Mouse (Mus musculus) ZHBTc4 (cell line): ENCODE data around the gene Tfr2.

Experiments used
- DNase-seq: peaks from one replicate; pipeline ENCODE4 v3.0.0-alpha.2; 2011; ENCODE audit warnings: low read depth, low spot score

The Tfr2 gene

GRCm38 (mm10) chr5:137623937-137624530 lies 54.4 kb downstream of the Tfr2 start:
- DNase-seq = no peak

- DNase-seq = peak; percentile 45
Observed at GRCm38 (mm10) chr5:137627991-137628390, 58.4 kb downstream of the Tfr2 start.

GRCm38 (mm10) chr5:137628498-137629305 lies 59.1 kb downstream of the Tfr2 start, which contains the start of the genes Fbxo24, Lrch4 and Gm20605:
Gene Fbxo24, minus strand, starts transcription at chr5:137629002.
Gene Lrch4, plus strand, starts transcription at chr5:137629121.
Gene Gm20605, plus strand, starts transcription at chr5:137629175.
- DNase-seq = peak; percentile 100

GRCm38 (mm10) chr5:137629306-137629721 lies 59.7 kb downstream of the Tfr2 start:
- peak; percentile 74 for DNase-seq

- DNase-seq = peak; percentile 94
Observed at GRCm38 (mm10) chr5:137629906-137630545, 60.4 kb downstream of the Tfr2 start.

GRCm38 (mm10) chr5:137630602-137631001 lies 61.0 kb downstream of the Tfr2 start:
- peak; percentile 86 for DNase-seq

GRCm38 (mm10) chr5:137631171-137631570 lies 61.5 kb downstream of the Tfr2 start:
- peak; percentile 95 for DNase-seq

- no peak for DNase-seq
Observed at GRCm38 (mm10) chr5:137631591-137631990, 62.0 kb downstream of the Tfr2 start.

- no peak for DNase-seq
Observed at GRCm38 (mm10) chr5:137633397-137634084, 63.9 kb downstream of the Tfr2 start.
